Mouse (Mus musculus) heart, adult 9 months (tissue): ENCODE data around the gene Vmn1r107.
"Not testable (repeated sequence)": the region's sequence is repeated elsewhere in the genome, so short reads cannot be mapped to it uniquely, and the experiment has no call there.

Experiments
- DNase-seq, 2 experiments: peaks; one replicate each; pipeline ENCODE4 v3.0.0; 2022; ENCODE audit warnings: low spot score in 2 of 2

Vmn1r107 gene

GRCm38 (mm10) chr7:20668618-20669017, at the start of gene Vmn1r107:
Gene Vmn1r107 (plus strand): TSS chr7:20668918.
- DNase-seq, result not testable (repeated sequence)

- DNase-seq, result not testable (repeated sequence)
Measured at GRCm38 (mm10) chr7:20703116-20703515, 34.4 kb downstream of the Vmn1r107 start, which contains the start of gene Vmn1r111. Gene Vmn1r111 (minus strand): TSS chr7:20703216.
